Mouse (Mus musculus): Measurements from ENCODE around the gene Fam178b. TPM values are rescaled to one million over a fixed set of nuclear protein-coding genes. Genes with fewer than 3 reads are reported as not detected.
A peak's percentile ranks its signal among the peaks of the same experiment; 100 is the strongest.

The Fam178b gene
- polyA plus RNA-seq, 1 experiment from 2014 or later, result 0.87 TPM

GRCm38 (mm10) chr1:36568776-36569175, 114.2 kb downstream of the Fam178b start:
- Histone ChIP-seq H3K4me3 (ENCODE audit: low read depth, low read length) (no peak overlapping the region), H3K9ac (ENCODE audit: low read depth, low read length) (no peak overlapping the region), H3K36me3 (ENCODE audit: control insufficient read depth, insufficient read depth) (no peaks in the 10 kb centered on the region), H3K9me3 (ENCODE audit: control insufficient read depth) (no peaks in the 10 kb centered on the region), H3K4me2 (replicated peaks; ENCODE audit: low read depth) (no peak overlapping the region), H3K27ac (ENCODE audit: low read depth, low read length) (peak overlapping the region; percentile 50; the same call in 1 of the 2 replicates), H3K4me1 (replicated peaks; ENCODE audit: control insufficient read depth, insufficient read depth, low read length) (0 out of 2 replicates have a peak, but pooled peaks cover 2% of the 10 kb centered on the region), H3K27me3 (replicated peaks; ENCODE audit: control insufficient read depth, insufficient read depth, low read length) (no peaks in the 10 kb centered on the region)
- ATAC-seq, result no peak
- WGBS, result 76% methylated on average over 4 of the region's 4 CpGs
- TF ChIP-seq CTCF (IDR thresholded peaks at IDR 0.05; ENCODE audit: low read depth), result no peak

- H3K9me3 ChIP-seq (ENCODE audit: control insufficient read depth), result no peaks in the 10 kb centered on the region
- H3K9ac ChIP-seq (ENCODE audit: low read depth, low read length), result no peak overlapping the region
- no peak for TF ChIP-seq CTCF (IDR thresholded peaks at IDR 0.05; ENCODE audit: low read depth)
- 62% methylated on average over 21 of the region's 21 CpGs for WGBS
- no peak overlapping the region for H3K4me3 ChIP-seq (ENCODE audit: low read depth, low read length)
- no peaks in the 10 kb centered on the region for H3K27me3 ChIP-seq (replicated peaks; ENCODE audit: control insufficient read depth, insufficient read depth, low read length)
- 0 out of 2 replicates have a peak, but pooled peaks cover 2% of the 10 kb centered on the region for H3K4me1 ChIP-seq (replicated peaks; ENCODE audit: control insufficient read depth, insufficient read depth, low read length)
- peak overlapping the region; percentile 50; the same call in 1 of the 2 replicates for H3K27ac ChIP-seq (ENCODE audit: low read depth, low read length)
- H3K36me3 ChIP-seq (ENCODE audit: control insufficient read depth, insufficient read depth), result no peaks in the 10 kb centered on the region
- no peak for ATAC-seq
- no peak overlapping the region for H3K4me2 ChIP-seq (replicated peaks; ENCODE audit: low read depth)
Observed at GRCm38 (mm10) chr1:36567818-36568603, 115.0 kb downstream of the Fam178b start.

- 49% methylated on average over 2 of the region's 2 CpGs for WGBS
- Histone ChIP-seq H3K4me1 (replicated peaks; ENCODE audit: control insufficient read depth, insufficient read depth, low read length) (0 out of 2 replicates have a peak, but pooled peaks cover 2% of the 10 kb centered on the region), H3K4me2 (replicated peaks; ENCODE audit: low read depth) (no peak overlapping the region), H3K27ac (ENCODE audit: low read depth, low read length) (no peak overlapping the region), H3K36me3 (ENCODE audit: control insufficient read depth, insufficient read depth) (no peaks in the 10 kb centered on the region), H3K9me3 (ENCODE audit: control insufficient read depth) (no peaks in the 10 kb centered on the region), H3K4me3 (ENCODE audit: low read depth, low read length) (no peak overlapping the region), H3K9ac (ENCODE audit: low read depth, low read length) (no peak overlapping the region), H3K27me3 (replicated peaks; ENCODE audit: control insufficient read depth, insufficient read depth, low read length) (no peaks in the 10 kb centered on the region)
- 0 out of 2 replicates have a peak, but pooled peaks have one; percentile 13 for TF ChIP-seq CTCF (IDR thresholded peaks at IDR 0.05; ENCODE audit: low read depth)
- no peak for ATAC-seq
Observed at GRCm38 (mm10) chr1:36566425-36566824, 116.6 kb downstream of the Fam178b start.

- Histone ChIP-seq H3K27ac (ENCODE audit: low read depth, low read length) (no peak overlapping the region), H3K9me3 (ENCODE audit: control insufficient read depth) (no peaks in the 10 kb centered on the region), H3K9ac (ENCODE audit: low read depth, low read length) (no peak overlapping the region), H3K4me2 (replicated peaks; ENCODE audit: low read depth) (no peak overlapping the region), H3K27me3 (replicated peaks; ENCODE audit: control insufficient read depth, insufficient read depth, low read length) (no peaks in the 10 kb centered on the region), H3K36me3 (ENCODE audit: control insufficient read depth, insufficient read depth) (no peaks in the 10 kb centered on the region), H3K4me3 (ENCODE audit: low read depth, low read length) (no peak overlapping the region), H3K4me1 (replicated peaks; ENCODE audit: control insufficient read depth, insufficient read depth, low read length) (0 out of 2 replicates have a peak, but pooled peaks cover under 1% of the 10 kb centered on the region)
- no peak for ATAC-seq
- TF ChIP-seq CTCF (IDR thresholded peaks at IDR 0.05; ENCODE audit: low read depth), result no peak
- 73% methylated on average over 6 of the region's 6 CpGs for WGBS
Observed at GRCm38 (mm10) chr1:36564101-36564500, 118.9 kb downstream of the Fam178b start.

- Histone ChIP-seq H3K9ac (ENCODE audit: low read depth, low read length) (no peak overlapping the region), H3K27ac (ENCODE audit: low read depth, low read length) (no peak overlapping the region), H3K9me3 (ENCODE audit: control insufficient read depth) (no peaks in the 10 kb centered on the region), H3K4me2 (replicated peaks; ENCODE audit: low read depth) (no peak overlapping the region), H3K27me3 (replicated peaks; ENCODE audit: control insufficient read depth, insufficient read depth, low read length) (no peaks in the 10 kb centered on the region), H3K4me3 (ENCODE audit: low read depth, low read length) (no peak overlapping the region), H3K36me3 (ENCODE audit: control insufficient read depth, insufficient read depth) (no peaks in the 10 kb centered on the region), H3K4me1 (replicated peaks; ENCODE audit: control insufficient read depth, insufficient read depth, low read length) (no peaks in the 10 kb centered on the region)
- WGBS, result 71% methylated on average over 4 of the region's 4 CpGs
- no peak for TF ChIP-seq CTCF (IDR thresholded peaks at IDR 0.05; ENCODE audit: low read depth)
- ATAC-seq, result no peak
Observed at GRCm38 (mm10) chr1:36563632-36564031, 119.4 kb downstream of the Fam178b start.

- 0 out of 2 replicates have a peak, but pooled peaks have one; percentile 5 for ATAC-seq
- H3K4me3 ChIP-seq (ENCODE audit: low read depth, low read length), result no peak overlapping the region
- peak; percentile 27 for TF ChIP-seq CTCF (IDR thresholded peaks at IDR 0.05; ENCODE audit: low read depth)
- H3K9ac ChIP-seq (ENCODE audit: low read depth, low read length), result no peak overlapping the region
- H3K4me1 ChIP-seq (replicated peaks; ENCODE audit: control insufficient read depth, insufficient read depth, low read length), result no peaks in the 10 kb centered on the region
- no peaks in the 10 kb centered on the region for H3K9me3 ChIP-seq (ENCODE audit: control insufficient read depth)
- H3K27ac ChIP-seq (ENCODE audit: low read depth, low read length), result no peak overlapping the region
- H3K36me3 ChIP-seq (ENCODE audit: control insufficient read depth, insufficient read depth), result no peaks in the 10 kb centered on the region
- H3K4me2 ChIP-seq (replicated peaks; ENCODE audit: low read depth), result no peak overlapping the region
- WGBS, result 83% methylated on average over 2 of the region's 2 CpGs
- H3K27me3 ChIP-seq (replicated peaks; ENCODE audit: control insufficient read depth, insufficient read depth, low read length), result no peaks in the 10 kb centered on the region
Observed at GRCm38 (mm10) chr1:36563197-36563596, 119.8 kb downstream of the Fam178b start.

All from intestine, postnatal 0 days (tissue).